Mouse (Mus musculus): ENCODE measurements around the gene Stk38.
A peak's percentile ranks its signal among the peaks of the same experiment; 100 is the strongest.

Gene Stk38

GRCm38 (mm10) chr17:28951831-28952799 is 55.7 kb downstream of the Stk38 start, which contains the start of gene Kctd20:
TSS of gene Kctd20 (plus strand) at chr17:28951950.
- peak; percentile 84 for DNase-seq (ENCODE audit: low spot score)

GRCm38 (mm10) chr17:28950751-28951150 is 57.0 kb downstream of the Stk38 start:
- DNase-seq (ENCODE audit: low spot score): no peak

GRCm38 (mm10) chr17:28948661-28949060 is 59.1 kb downstream of the Stk38 start:
- no peak for DNase-seq (ENCODE audit: low spot score)

GRCm38 (mm10) chr17:28947011-28947939 is 60.5 kb downstream of the Stk38 start:
- no peak for DNase-seq (ENCODE audit: low spot score)

- no peak for DNase-seq (ENCODE audit: low spot score)
Observed at GRCm38 (mm10) chr17:28944481-28944880, 63.3 kb downstream of the Stk38 start.

- DNase-seq (ENCODE audit: low spot score): no peak
Observed at GRCm38 (mm10) chr17:28943740-28944139, 64.1 kb downstream of the Stk38 start, which contains the start of gene Pxt1. TSS of gene Pxt1 (minus strand) at chr17:28943840.

- DNase-seq (ENCODE audit: low spot score): no peak
Observed at GRCm38 (mm10) chr17:28942101-28942500, 65.7 kb downstream of the Stk38 start.

- DNase-seq (ENCODE audit: low spot score): no peak
Observed at GRCm38 (mm10) chr17:28940776-28941555, 66.8 kb downstream of the Stk38 start.

GRCm38 (mm10) chr17:28936622-28937345 is 71.0 kb downstream of the Stk38 start:
- no peak for DNase-seq (ENCODE audit: low spot score)

- no peak for DNase-seq (ENCODE audit: low spot score)
Observed at GRCm38 (mm10) chr17:28936133-28936532, 71.7 kb downstream of the Stk38 start.

- no peak for DNase-seq (ENCODE audit: low spot score)
Observed at GRCm38 (mm10) chr17:28934120-28934916, 73.5 kb downstream of the Stk38 start.

- no peak for DNase-seq (ENCODE audit: low spot score)
Observed at GRCm38 (mm10) chr17:28932274-28932673, 75.5 kb downstream of the Stk38 start.

- no peak for DNase-seq (ENCODE audit: low spot score)
Observed at GRCm38 (mm10) chr17:28931436-28932211, 76.2 kb downstream of the Stk38 start.

GRCm38 (mm10) chr17:28930392-28931074 is 77.3 kb downstream of the Stk38 start:
- no peak for DNase-seq (ENCODE audit: low spot score)

- no peak for DNase-seq (ENCODE audit: low spot score)
Observed at GRCm38 (mm10) chr17:28929369-28929768, 78.4 kb downstream of the Stk38 start.

- no peak for DNase-seq (ENCODE audit: low spot score)
Observed at GRCm38 (mm10) chr17:28928004-28928403, 79.8 kb downstream of the Stk38 start.

GRCm38 (mm10) chr17:28926866-28927635 is 80.7 kb downstream of the Stk38 start:
- DNase-seq (ENCODE audit: low spot score): no peak

- peak; percentile 72 for DNase-seq (ENCODE audit: low spot score)
Observed at GRCm38 (mm10) chr17:28926380-28926779, 81.4 kb downstream of the Stk38 start.

All from left cerebral cortex, adult 11 months (tissue).